Mouse (Mus musculus) bone marrow macrophage, adult 2 months (primary cell): ENCODE results near the gene Lsamp.

Experiments used
- CTCF ChIP-seq: IDR thresholded peaks from 2 replicates; pipeline ENCODE4 v1.5.1; 2012; ENCODE audit warnings: low read depth, mild to moderate bottlenecking, low read length, moderate library complexity
- POLR2A ChIP-seq: IDR thresholded peaks from 2 replicates; pipeline ENCODE4 v1.6.1; 2012; ENCODE audit warnings: mild to moderate bottlenecking, low read depth, low read length, borderline replicate concordance

- TF ChIP-seq CTCF (no peak), POLR2A (no peak)
Observed at GRCm38 (mm10) chr16:41073470-41073869, 1089.3 kb downstream of the Lsamp start.
